Mouse (Mus musculus) embryonic facial prominence, embryonic 14.5 days (tissue): ENCODE results near the gene Nfkbib. TPM values are rescaled to one million over a fixed set of nuclear protein-coding genes. Genes with fewer than 3 reads are reported as not detected.
A peak's percentile ranks its signal among the peaks of the same experiment; 100 is the strongest.

Experiments used
- ATAC-seq: fragments of 200-750 bp; cut with Nextera tagmentation; 2 replicates; pipeline ENCODE4 v1.8.0; 2017; ENCODE audit warnings: low read depth, moderate number of reproducible peaks, moderate TSS enrichment
- DNase-seq: peaks from one replicate; pipeline ENCODE4 v3.0.0-alpha.2; 2015; ENCODE audit warnings: low spot score
- H3K27ac ChIP-seq: fragments of 300-500 bp; sonication (generic); replicated peaks from 2 replicates; pipeline ENCODE4 v1.5.1; 2014; ENCODE audit warnings: low read depth, mild to moderate bottlenecking, low read length, moderate library complexity
- H3K27me3 ChIP-seq: fragments of 300-500 bp; sonication (generic); replicated peaks from 2 replicates; pipeline ENCODE4 v1.6.1; 2014; ENCODE audit warnings: low read length; ENCODE audit not compliant: control insufficient read depth, insufficient read depth
- H3K36me3 ChIP-seq: fragments of 300-500 bp; sonication (generic); 2 replicates; pipeline ENCODE4 v1.6.1; 2014; ENCODE audit warnings: low read length, mixed read lengths; ENCODE audit not compliant: control insufficient read depth, insufficient read depth
- H3K4me1 ChIP-seq: fragments of 300-500 bp; sonication (generic); 2 replicates; pipeline ENCODE4 v1.6.1; 2014; ENCODE audit warnings: antibody characterized with exemption, low read length; ENCODE audit not compliant: control insufficient read depth, insufficient read depth
- H3K4me2 ChIP-seq: fragments of 300-500 bp; sonication (generic); 2 replicates; pipeline ENCODE4 v1.6.1; 2014; ENCODE audit warnings: low read depth, mild to moderate bottlenecking, low read length, moderate library complexity, mixed read lengths
- H3K4me3 ChIP-seq: fragments of 300-500 bp; sonication (generic); 2 replicates; pipeline ENCODE4 v1.5.1; 2014; ENCODE audit warnings: low read depth, mild to moderate bottlenecking, low read length
- H3K9ac ChIP-seq: fragments of 300-500 bp; sonication (generic); 2 replicates; pipeline ENCODE4 v1.6.1; 2014; ENCODE audit warnings: low read depth, mild to moderate bottlenecking, low read length, moderate library complexity, mixed read lengths
- H3K9me3 ChIP-seq: fragments of 300-500 bp; sonication (generic); 2 replicates; pipeline ENCODE4 v1.6.1; 2016; ENCODE audit warnings: low read length; ENCODE audit not compliant: control insufficient read depth
- WGBS: fragments of 180-500 bp; shearing (Covaris S2); extraction: QIAGEN DNeasy Blood & Tissue Kit; methylation state at CpG from one replicate; pipeline ENCODE4 v1.1.7; 2014; 5-methylcytosine and 5-hydroxymethylcytosine counted together
- polyA plus RNA-seq: library from polyadenylated mRNA; unstranded; fragments of >200 nt; fragmentation: Nextera tagmentation; extraction: Ambion mirVana; gene quantifications from 2 replicates; pipeline ENCODE4 v1.2.1, GENCODE M21; 2014

The Nfkbib gene
- 40.9 and 41.5 TPM in 2 replicates for polyA plus RNA-seq

DNA sequence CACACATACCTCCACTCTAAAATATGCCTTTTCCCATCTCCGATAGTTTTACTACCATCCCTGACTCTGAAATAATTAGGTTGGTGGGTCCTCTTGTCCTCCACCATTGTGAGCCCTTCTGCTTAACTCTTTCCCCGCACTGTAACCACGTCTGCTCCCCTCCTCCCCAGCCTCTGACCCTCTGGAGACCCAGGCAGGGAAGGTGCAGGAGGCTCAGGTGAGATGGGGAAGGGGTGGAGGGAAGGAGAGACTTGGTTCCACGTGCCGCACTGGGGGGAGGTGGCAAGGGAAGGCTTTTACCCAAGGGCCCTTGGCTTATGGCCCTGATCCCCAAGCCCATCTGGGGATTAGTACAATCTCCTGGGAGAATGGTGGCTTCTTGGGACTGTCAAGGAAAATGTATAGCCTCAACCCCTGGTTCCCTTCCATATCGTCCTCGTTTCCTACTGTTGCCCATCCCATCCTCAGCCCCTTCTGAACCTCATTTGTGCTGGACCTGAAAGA is at the start of gene Nfkbib:
TSS of gene Nfkbib (minus strand) at position 51 of the 504 bp plus-strand sequence.
- no peak for ATAC-seq
- Histone ChIP-seq H3K9me3 (no peaks in the 10 kb centered on the region), H3K4me3 (peak within 1 kb of the TSS; percentile 65), H3K27me3 (no peaks in the 10 kb centered on the region), H3K27ac (no peak within 1 kb of the TSS), H3K9ac (peak within 1 kb of the TSS; percentile 72), H3K4me1 (peaks cover 12% of the 10 kb centered on the region), H3K36me3 (0 out of 2 replicates have a peak, but pooled peaks cover 11% of the 10 kb centered on the region), H3K4me2 (peak within 1 kb of the TSS; percentile 65)
- WGBS: 61% methylated on average over 7 of the region's 7 CpGs
- DNase-seq: no peak

DNA sequence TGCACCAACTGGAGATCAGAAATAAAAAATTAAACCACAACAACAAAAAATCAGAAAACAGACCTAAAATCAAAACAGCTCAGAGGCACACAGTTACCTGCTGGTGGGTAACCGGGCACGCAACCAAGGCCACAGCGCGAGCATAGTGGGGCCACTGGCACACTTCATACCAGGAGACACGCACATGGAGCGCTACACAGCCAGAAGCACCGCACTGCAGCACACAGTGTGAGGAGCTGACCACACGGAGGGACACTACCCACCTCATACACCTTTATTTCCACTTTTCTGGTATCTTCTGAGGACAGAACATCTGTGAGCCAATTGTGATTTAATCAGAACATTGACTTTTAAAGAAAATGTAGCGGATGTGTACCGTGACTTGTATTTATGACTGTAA is 49.6 kb upstream of the Nfkbib start:
- Histone ChIP-seq H3K27ac (no peak overlapping the region), H3K4me1 (peaks cover 15% of the 10 kb centered on the region), H3K36me3 (peaks cover 100% of the 10 kb centered on the region), H3K4me3 (no peak overlapping the region), H3K9me3 (no peaks in the 10 kb centered on the region), H3K4me2 (no peak overlapping the region), H3K27me3 (no peaks in the 10 kb centered on the region), H3K9ac (no peak overlapping the region)
- no peak for ATAC-seq
- DNase-seq: no peak
- WGBS: 93% methylated on average over 10 of the region's 10 CpGs

DNA sequence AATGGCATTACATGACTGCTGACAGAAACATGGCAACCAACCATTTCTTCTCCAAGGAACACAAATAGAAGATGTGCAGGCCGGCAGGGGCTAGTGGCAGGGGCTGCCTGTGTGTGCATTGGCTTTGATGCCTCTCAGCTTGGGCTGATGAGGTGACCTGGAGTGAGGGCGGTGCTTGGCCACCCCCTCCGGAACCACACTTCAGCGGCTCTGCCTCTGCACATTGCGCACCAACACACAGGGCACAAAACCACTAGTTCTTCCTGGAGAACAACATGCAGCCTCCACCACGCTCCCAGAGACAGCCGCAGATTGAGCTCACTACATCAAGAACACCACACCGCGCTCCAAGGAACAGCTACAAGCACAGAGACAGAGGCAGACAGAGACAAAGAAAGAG is 48.9 kb upstream of the Nfkbib start:
- H3K27me3 ChIP-seq: no peaks in the 10 kb centered on the region
- DNase-seq: no peak
- no peaks in the 10 kb centered on the region for H3K9me3 ChIP-seq
- 86% methylated on average over 9 of the region's 9 CpGs for WGBS
- peaks cover 94% of the 10 kb centered on the region for H3K36me3 ChIP-seq
- no peak overlapping the region for H3K4me3 ChIP-seq
- no peak for ATAC-seq
- H3K4me2 ChIP-seq: no peak overlapping the region
- H3K4me1 ChIP-seq: peaks cover 15% of the 10 kb centered on the region
- no peak overlapping the region for H3K27ac ChIP-seq
- H3K9ac ChIP-seq: no peak overlapping the region

DNA sequence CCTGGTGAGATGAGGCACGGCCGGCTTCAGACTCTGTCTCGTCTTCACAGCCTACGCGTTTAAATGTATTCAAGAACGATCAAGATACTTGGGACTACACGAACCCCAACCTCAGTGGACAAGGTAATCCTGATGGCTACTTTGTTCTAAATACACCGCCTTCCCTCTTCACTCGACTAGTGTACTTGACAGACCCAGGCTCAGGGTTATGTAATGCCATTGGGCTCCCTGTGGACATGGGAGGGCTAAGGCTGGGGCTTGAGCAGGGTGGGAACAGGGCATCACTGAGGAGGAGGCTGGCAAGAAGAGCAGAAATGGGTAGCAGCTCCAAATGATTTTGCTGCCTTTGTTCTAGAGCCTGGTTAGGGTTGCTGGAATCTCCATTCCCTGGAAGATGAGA is 47.9 kb upstream of the Nfkbib start:
- ATAC-seq (no peak), DNase-seq (no peak)
- peaks cover 84% of the 10 kb centered on the region for H3K36me3 ChIP-seq
- no peak overlapping the region for H3K9ac ChIP-seq
- no peaks in the 10 kb centered on the region for H3K27me3 ChIP-seq
- no peak overlapping the region for H3K4me3 ChIP-seq
- H3K4me1 ChIP-seq: peaks cover 15% of the 10 kb centered on the region
- H3K27ac ChIP-seq: no peak overlapping the region
- H3K4me2 ChIP-seq: no peak overlapping the region
- no peaks in the 10 kb centered on the region for H3K9me3 ChIP-seq
- WGBS: 89% methylated on average over 9 of the region's 9 CpGs

DNA sequence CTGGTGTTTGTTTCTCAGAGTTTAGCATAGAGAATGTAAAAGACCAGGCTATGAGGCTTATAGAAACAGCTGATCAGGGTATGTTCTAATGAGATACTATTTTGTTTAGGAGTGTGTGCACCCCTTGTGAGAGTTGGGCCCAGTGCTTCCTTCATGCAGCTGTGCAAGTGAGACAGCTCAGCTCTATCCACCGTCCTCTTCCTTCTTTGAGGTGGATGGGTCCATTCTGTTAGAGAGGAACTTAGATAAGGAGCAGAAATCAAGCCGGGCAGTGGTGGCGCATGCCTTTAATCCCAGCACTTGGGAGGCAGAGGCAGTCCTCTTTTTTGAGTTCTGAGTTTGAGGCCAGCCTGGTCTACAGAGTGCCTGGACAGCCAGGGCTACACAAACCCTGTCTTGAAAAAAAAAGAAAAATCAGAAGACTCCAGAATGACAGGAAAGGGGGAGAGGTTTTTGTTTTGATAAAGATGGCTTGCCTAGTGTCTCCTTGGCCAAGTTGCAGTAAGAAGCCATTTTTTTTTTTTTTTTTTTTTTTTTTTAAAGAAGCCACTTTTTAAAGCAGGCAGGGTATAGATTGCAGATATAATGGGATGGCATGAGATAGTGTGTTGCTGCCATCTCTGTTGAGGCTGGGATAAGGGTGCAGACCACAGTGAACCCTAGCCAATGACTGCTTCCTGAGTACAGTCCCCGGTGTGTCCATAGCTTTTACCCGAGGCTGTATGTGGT is 47.2 kb upstream of the Nfkbib start:
- Histone ChIP-seq H3K4me3 (no peak overlapping the region), H3K36me3 (peaks cover 77% of the 10 kb centered on the region), H3K27ac (no peak overlapping the region), H3K4me1 (peaks cover 15% of the 10 kb centered on the region), H3K4me2 (no peak overlapping the region), H3K27me3 (no peaks in the 10 kb centered on the region), H3K9ac (no peak overlapping the region), H3K9me3 (no peaks in the 10 kb centered on the region)
- WGBS: 85% methylated on average over 5 of the region's 5 CpGs
- ATAC-seq (no peak), DNase-seq (no peak)

DNA sequence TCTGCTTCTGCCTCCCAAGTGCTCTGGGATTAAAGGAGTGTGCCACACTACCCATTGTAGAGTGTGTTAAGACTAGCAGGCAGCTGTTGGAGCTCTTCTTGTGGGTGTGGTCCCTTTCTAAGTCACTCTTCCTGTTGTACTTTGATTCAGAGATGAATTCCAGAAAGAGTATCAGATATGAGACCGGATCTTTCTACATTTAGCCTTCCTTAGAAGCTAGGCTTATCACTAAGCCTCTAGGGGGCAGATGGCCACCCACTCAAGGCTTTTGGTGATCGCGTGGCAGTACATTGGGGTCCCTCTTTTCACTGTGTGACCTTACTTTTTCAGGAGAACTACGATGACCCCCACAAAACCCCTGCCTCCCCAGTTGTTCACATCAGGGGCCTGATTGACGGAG is 45.6 kb upstream of the Nfkbib start:
- Histone ChIP-seq H3K36me3 (peaks cover 62% of the 10 kb centered on the region), H3K27ac (no peak overlapping the region), H3K4me3 (peak overlapping the region; percentile 86), H3K27me3 (no peaks in the 10 kb centered on the region), H3K9me3 (no peaks in the 10 kb centered on the region), H3K4me1 (peaks cover 19% of the 10 kb centered on the region), H3K4me2 (peak overlapping the region; percentile 89), H3K9ac (peak overlapping the region; percentile 98; the same call in 1 of the 2 replicates)
- DNase-seq: no peak
- WGBS: 77% methylated on average over 5 of the region's 5 CpGs
- no peak for ATAC-seq

DNA sequence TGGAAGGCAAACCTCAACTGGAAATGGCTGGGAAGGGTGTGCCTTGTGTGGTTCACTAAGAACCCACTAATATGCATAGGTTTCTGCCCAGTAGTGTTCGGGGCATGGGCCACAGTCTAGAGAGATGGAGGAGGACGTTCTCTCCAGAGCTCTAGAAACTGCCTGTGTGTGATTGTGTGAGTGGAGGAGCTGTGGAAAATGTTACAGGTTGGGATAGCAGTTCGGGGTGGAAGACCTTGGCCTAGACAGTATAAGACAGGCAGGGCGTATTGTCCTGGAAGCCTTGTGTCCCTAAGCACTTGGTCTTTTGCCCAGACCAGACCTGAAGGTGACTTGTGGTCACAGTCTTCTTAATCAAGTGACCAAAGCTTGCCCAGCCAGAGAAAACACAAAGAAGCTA is 45.1 kb upstream of the Nfkbib start:
- Histone ChIP-seq H3K4me2 (peak overlapping the region; percentile 89), H3K36me3 (peaks cover 56% of the 10 kb centered on the region), H3K4me3 (peak overlapping the region; percentile 86), H3K27ac (no peak overlapping the region), H3K4me1 (peaks cover 24% of the 10 kb centered on the region), H3K9me3 (no peaks in the 10 kb centered on the region), H3K9ac (peak overlapping the region; percentile 98), H3K27me3 (no peaks in the 10 kb centered on the region)
- DNase-seq: no peak
- ATAC-seq: no peak
- 50% methylated on average over 4 of the region's 4 CpGs for WGBS

DNA sequence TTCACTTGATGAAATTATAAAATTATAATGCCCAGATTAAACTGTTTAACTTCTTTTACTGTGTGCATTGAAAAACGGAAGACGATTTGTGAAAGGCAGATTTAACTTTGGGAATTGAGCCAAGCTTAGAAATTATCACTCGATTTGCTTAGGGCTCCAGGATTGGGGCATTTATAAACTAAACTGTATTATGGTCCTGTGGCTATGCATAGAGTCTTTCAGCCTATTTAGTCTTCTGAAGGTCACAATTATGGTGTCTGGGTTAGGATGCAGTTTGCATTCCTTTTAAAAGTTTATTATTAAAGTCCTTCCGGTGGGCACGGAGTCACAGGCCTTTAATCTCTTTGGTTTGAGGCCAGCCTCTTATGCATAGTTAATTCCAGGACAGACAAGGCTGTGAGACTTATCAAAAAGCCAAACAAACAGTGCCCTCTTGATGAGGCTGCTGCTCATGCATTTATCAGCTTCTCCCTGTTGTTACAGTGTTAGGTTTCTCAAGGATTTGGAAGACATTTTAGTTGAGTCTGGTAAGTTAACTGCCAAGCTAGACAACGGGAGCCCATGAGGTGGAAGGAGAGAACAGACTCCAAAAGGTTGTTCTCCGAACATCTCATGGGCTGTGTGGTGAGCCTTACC is 44.4 kb upstream of the Nfkbib start:
- WGBS: 9% methylated on average over 7 of the region's 7 CpGs
- H3K4me3 ChIP-seq: peak overlapping the region; percentile 86
- H3K27me3 ChIP-seq: no peaks in the 10 kb centered on the region
- H3K27ac ChIP-seq: peak overlapping the region; percentile 61
- H3K4me2 ChIP-seq: peak overlapping the region; percentile 89
- H3K9me3 ChIP-seq: no peaks in the 10 kb centered on the region
- DNase-seq: no peak
- H3K9ac ChIP-seq: peak overlapping the region; percentile 98
- H3K36me3 ChIP-seq: peaks cover 50% of the 10 kb centered on the region
- peaks cover 21% of the 10 kb centered on the region for H3K4me1 ChIP-seq
- ATAC-seq: no peak
